Mouse (Mus musculus) stomach, embryonic 16.5 days (tissue): ENCODE results near the gene Slc29a3. TPM values are rescaled to one million over a fixed set of nuclear protein-coding genes. Genes with fewer than 3 reads are reported as not detected.

Experiments used
- ATAC-seq: fragments of 200-750 bp; cut with Nextera tagmentation; 2 replicates; pipeline ENCODE4 v1.8.0; 2017; ENCODE audit warnings: moderate number of reproducible peaks, moderate TSS enrichment; ENCODE audit not compliant: insufficient read depth, low FRiP score
- H3K27ac ChIP-seq: fragments of 300-500 bp; sonication (generic); 2 replicates; pipeline ENCODE4 v1.5.1; 2014; ENCODE audit warnings: low read length
- H3K27me3 ChIP-seq: fragments of 300-500 bp; sonication (generic); 2 replicates; pipeline ENCODE4 v1.6.1; 2014; ENCODE audit warnings: low read length, control low read depth, mixed read lengths; ENCODE audit not compliant: control insufficient read depth, insufficient read depth
- H3K36me3 ChIP-seq: fragments of 300-500 bp; sonication (generic); 2 replicates; pipeline ENCODE4 v1.6.1; 2014; ENCODE audit warnings: low read length; ENCODE audit not compliant: control insufficient read depth, insufficient read depth
- H3K4me1 ChIP-seq: fragments of 300-500 bp; sonication (generic); 2 replicates; pipeline ENCODE4 v1.6.1; 2014; ENCODE audit warnings: low read length, control low read depth, mixed read lengths; ENCODE audit not compliant: control insufficient read depth, insufficient read depth
- H3K4me2 ChIP-seq: fragments of 300-500 bp; sonication (generic); 2 replicates; pipeline ENCODE4 v1.6.1; 2014; ENCODE audit warnings: low read depth, low read length, mixed read lengths
- H3K4me3 ChIP-seq: fragments of 300-500 bp; sonication (generic); replicated peaks from 2 replicates; pipeline ENCODE4 v1.5.1; 2014; ENCODE audit warnings: mild to moderate bottlenecking, low read length
- H3K9ac ChIP-seq: fragments of 300-500 bp; sonication (generic); 2 replicates; pipeline ENCODE4 v1.6.1; 2014; ENCODE audit warnings: low read length
- H3K9me3 ChIP-seq: fragments of 300-500 bp; sonication (generic); replicated peaks from 2 replicates; pipeline ENCODE4 v1.6.1; 2016; ENCODE audit warnings: low read length, control low read depth; ENCODE audit not compliant: control insufficient read depth
- WGBS: fragments of 180-500 bp; shearing (Covaris S2); extraction: QIAGEN DNeasy Blood & Tissue Kit; methylation state at CpG from one replicate; pipeline ENCODE4 v1.1.7; 2014; 5-methylcytosine and 5-hydroxymethylcytosine counted together
- polyA plus RNA-seq: library from polyadenylated mRNA; unstranded; fragments of >200 nt; fragmentation: Nextera tagmentation; extraction: Ambion mirVana; gene quantifications from 2 replicates; pipeline ENCODE4 v1.2.1, GENCODE M21; 2015

Gene Slc29a3
- polyA plus RNA-seq, 1 experiment from 2014 or later = 6.9 TPM

DNA sequence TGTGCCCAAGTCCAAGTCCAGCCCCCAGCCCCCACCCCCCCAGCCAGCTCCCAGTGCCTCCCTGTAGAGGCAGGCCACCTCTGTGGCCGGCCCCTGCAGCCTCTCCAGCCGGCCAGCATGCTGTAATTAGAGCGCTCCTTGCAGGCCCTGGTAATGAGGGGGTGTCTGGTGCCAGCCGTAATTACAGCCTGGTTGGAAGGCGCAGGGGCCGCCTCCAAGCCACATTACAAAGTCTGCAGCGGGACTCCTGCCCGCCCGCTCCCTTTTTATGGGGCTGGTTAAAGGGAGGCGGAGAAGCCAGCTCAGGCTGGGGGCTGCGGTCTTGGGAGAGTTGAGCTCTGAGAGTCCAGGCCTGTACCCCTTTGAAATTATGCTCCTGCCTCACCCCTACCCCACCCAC lies 41.8 kb upstream of the Slc29a3 start:
- WGBS = 59% methylated on average over 11 of the region's 11 CpGs
- Histone ChIP-seq H3K36me3 (no peaks in the 10 kb centered on the region), H3K9ac (peak overlapping the region; percentile 19; the same call in 1 of the 2 replicates), H3K4me1 (peaks cover 8% of the 10 kb centered on the region), H3K27ac (no peak overlapping the region), H3K4me3 (no peak overlapping the region), H3K27me3 (no peaks in the 10 kb centered on the region), H3K4me2 (no peak overlapping the region), H3K9me3 (no peaks in the 10 kb centered on the region)
- ATAC-seq = no peak; the same call in 1 of the 2 replicates

DNA sequence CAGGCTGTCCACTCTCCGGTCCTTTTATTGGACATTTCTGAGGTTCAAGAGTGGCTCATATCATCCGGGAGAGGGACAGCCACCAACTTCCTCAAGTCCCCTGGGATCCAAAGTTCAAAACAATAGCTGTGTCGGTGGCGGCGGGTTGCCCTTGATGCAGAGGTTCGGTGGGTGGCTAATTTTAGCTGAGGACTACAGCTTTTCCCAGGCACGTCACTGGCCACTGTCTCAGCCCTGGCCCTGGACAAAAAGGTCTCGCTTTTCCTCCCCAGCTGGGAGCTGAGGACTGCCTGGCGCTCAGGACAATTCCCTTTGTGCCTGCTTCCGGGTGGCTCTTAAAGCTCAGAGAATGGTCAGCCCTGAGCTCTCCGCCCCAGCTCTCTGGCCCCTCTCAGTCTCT lies 40.2 kb upstream of the Slc29a3 start:
- Histone ChIP-seq H3K4me2 (no peak overlapping the region), H3K4me1 (peaks cover 8% of the 10 kb centered on the region), H3K36me3 (no peaks in the 10 kb centered on the region), H3K9me3 (no peaks in the 10 kb centered on the region), H3K9ac (0 out of 2 replicates have a peak overlapping the region, but pooled peaks have one; percentile 29), H3K27me3 (no peaks in the 10 kb centered on the region), H3K4me3 (no peak overlapping the region), H3K27ac (no peak overlapping the region; the same call in 1 of the 2 replicates)
- WGBS = 35% methylated on average over 11 of the region's 11 CpGs
- ATAC-seq = no peak

DNA sequence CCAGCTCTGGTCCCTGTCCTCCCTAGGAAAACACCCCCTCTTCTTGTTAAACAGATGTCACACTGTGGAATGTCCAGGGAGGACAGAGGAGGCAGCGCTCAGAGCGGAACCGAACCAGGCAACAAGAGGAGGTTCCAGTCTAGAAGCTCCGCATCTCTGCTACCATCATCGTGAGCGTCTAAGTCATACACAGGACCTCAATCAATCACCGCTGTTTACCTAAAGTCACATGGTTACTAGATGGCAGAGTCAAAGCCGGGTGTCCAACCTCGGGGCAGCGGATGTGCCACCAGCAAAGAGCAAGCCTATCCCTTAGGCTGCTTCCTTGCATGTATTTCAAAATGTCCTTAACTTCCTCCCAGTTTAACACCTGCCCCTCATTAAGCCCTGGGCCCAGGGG lies 39.8 kb upstream of the Slc29a3 start:
- ATAC-seq = no peak
- H3K4me1 ChIP-seq = peaks cover 8% of the 10 kb centered on the region
- H3K9me3 ChIP-seq = no peaks in the 10 kb centered on the region
- no peak overlapping the region for H3K4me3 ChIP-seq
- H3K36me3 ChIP-seq = no peaks in the 10 kb centered on the region
- no peak overlapping the region for H3K4me2 ChIP-seq
- 0 out of 2 replicates have a peak overlapping the region, but pooled peaks have one; percentile 29 for H3K9ac ChIP-seq
- peak overlapping the region; percentile 34; the same call in 1 of the 2 replicates for H3K27ac ChIP-seq
- no peaks in the 10 kb centered on the region for H3K27me3 ChIP-seq
- 29% methylated on average over 10 of the region's 10 CpGs for WGBS

DNA sequence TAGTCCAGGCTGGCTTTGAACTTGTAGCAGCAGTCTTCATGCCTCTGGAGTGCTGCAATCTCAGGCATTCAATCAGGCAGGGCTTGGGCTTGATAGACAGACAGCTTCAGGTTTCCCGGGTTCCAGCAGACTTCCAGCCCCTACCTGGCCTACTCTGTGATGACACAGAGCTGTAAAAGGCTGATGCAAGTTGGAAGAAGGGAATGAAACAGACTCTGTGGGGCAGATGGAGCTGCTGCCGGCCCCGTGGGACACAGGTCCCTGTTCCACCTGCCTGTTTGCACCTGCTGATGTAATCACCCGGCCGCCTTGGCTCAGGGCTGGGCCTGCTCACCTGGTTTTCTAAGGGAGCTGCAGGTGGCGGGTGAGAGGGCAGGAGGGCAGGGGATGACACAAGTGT lies 38.3 kb upstream of the Slc29a3 start:
- no peak overlapping the region for H3K4me3 ChIP-seq
- H3K4me1 ChIP-seq = peaks cover 5% of the 10 kb centered on the region
- 75% methylated on average over 6 of the region's 6 CpGs for WGBS
- no peaks in the 10 kb centered on the region for H3K27me3 ChIP-seq
- H3K9me3 ChIP-seq = no peaks in the 10 kb centered on the region
- H3K27ac ChIP-seq = no peak overlapping the region
- ATAC-seq = no peak
- no peak overlapping the region for H3K9ac ChIP-seq
- no peak overlapping the region for H3K4me2 ChIP-seq
- no peaks in the 10 kb centered on the region for H3K36me3 ChIP-seq

DNA sequence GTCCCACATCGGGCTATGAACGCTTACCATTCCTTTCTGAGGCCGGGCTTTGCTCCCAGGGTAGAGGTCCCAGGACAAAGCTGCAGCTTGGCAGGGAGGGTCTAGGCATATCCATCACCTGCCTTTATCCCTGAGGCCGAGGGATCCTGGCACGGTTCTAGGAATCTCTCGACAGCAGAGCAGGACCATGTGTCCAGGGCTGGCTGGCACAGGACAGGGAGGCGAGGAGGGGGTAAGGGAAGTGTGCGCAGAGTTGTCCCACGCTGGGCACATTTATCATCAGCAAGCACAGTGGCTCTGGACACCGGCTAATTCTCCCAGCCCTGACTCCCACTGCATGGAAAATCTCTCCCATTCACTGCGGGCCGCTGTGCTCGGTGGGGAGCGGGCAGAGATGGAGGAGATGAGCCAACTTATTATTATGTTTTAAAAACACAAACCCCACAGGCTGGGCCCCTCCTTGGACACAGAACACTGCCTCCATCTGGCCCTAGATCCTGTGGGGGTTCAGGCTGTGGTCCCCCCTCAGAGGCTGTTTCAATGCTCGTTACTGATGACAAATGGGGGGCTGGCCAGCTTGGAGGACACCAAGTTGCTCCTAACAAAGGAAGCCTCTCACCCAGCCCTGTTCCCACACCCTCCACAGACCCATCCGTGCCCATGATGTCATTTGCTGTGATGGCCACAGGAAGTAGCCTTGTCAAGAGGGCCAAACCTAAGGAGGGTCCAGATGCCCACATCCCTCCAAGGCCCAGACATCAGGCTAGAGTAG lies 34.9 kb upstream of the Slc29a3 start:
- H3K9me3 ChIP-seq = no peaks in the 10 kb centered on the region
- 76% methylated on average over 16 of the region's 16 CpGs for WGBS
- no peaks in the 10 kb centered on the region for H3K36me3 ChIP-seq
- no peak overlapping the region for H3K4me3 ChIP-seq
- H3K4me1 ChIP-seq = no peaks in the 10 kb centered on the region; the same call in 1 of the 2 replicates
- no peaks in the 10 kb centered on the region for H3K27me3 ChIP-seq
- H3K27ac ChIP-seq = no peak overlapping the region
- H3K9ac ChIP-seq = no peak overlapping the region
- H3K4me2 ChIP-seq = no peak overlapping the region
- ATAC-seq = no peak

DNA sequence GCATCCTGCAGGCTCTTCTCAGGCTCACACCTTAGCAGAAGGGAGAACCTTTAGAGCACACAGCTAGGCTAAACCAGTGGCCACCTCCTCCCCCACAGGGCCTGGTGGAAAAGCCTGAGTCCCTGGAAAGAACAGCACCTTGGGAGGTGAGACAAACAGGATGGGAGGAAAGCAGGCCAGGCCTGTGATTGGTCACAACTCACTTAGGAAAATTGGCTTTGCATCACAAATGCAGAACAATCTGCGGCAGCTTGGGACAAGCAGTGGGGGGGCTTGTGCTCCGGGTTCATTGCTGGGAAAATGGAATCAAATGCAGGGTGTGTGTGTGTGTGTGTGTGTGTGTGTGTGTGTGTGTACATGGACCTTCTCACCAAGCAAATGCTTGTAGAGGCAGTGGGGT lies 31.0 kb upstream of the Slc29a3 start:
- ATAC-seq = no peak
- no peak overlapping the region for H3K4me3 ChIP-seq
- H3K9me3 ChIP-seq = no peaks in the 10 kb centered on the region
- H3K27me3 ChIP-seq = no peaks in the 10 kb centered on the region
- H3K36me3 ChIP-seq = no peaks in the 10 kb centered on the region
- 40% methylated on average over 2 of the region's 2 CpGs for WGBS
- H3K4me2 ChIP-seq = no peak overlapping the region
- H3K9ac ChIP-seq = no peak overlapping the region
- no peak overlapping the region for H3K27ac ChIP-seq
- H3K4me1 ChIP-seq = 0 out of 2 replicates have a peak, but pooled peaks cover 4% of the 10 kb centered on the region

DNA sequence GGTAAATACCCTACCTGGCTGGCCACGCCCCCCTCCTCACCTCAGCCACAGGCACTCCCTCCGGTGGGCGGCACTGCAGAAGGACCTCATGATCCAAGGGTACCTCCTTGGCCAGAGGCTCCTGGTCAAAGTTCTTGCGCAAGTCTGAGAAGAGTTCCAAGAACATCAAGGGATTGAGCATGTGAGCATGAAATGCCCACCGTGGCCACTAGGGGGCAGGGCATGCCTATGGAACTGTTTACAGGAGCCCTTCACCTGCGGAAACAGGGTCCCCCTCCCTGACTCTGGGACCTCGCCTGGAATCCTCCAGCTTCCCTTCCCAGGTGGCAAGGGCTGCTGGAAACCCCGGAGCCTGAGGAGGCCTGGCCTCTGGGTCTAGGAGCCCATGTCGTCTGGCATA lies 27.0 kb upstream of the Slc29a3 start:
- Histone ChIP-seq H3K9ac (no peak overlapping the region), H3K4me2 (no peak overlapping the region), H3K9me3 (no peaks in the 10 kb centered on the region), H3K27ac (no peak overlapping the region), H3K4me3 (no peak overlapping the region), H3K27me3 (no peaks in the 10 kb centered on the region), H3K36me3 (no peaks in the 10 kb centered on the region), H3K4me1 (0 out of 2 replicates have a peak, but pooled peaks cover 4% of the 10 kb centered on the region)
- peak; percentile 32; the same call in 1 of the 2 replicates for ATAC-seq
- 7% methylated on average over 9 of the region's 9 CpGs for WGBS

DNA sequence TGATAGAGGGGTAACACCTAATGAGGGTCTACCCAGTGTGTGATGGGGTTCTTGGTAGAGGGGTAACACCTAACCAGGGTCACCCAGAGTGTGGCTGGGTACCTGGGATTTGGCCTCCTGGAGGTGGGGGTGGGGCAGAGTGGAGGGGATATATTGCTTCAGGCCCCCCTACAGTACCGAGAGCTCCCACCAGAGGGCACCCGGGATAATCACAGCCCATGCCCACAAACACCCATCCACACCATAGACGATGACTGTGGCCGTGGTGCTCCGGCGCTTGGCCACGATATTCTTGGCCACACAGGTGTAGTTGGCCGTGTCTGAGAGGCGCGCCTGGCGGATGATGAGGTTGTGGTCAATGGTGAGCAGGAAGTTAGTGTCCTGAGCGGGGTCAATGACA lies 25.9 kb upstream of the Slc29a3 start:
- Histone ChIP-seq H3K4me1 (0 out of 2 replicates have a peak, but pooled peaks cover 4% of the 10 kb centered on the region), H3K9me3 (no peaks in the 10 kb centered on the region), H3K27ac (no peak overlapping the region), H3K4me2 (no peak overlapping the region), H3K9ac (no peak overlapping the region), H3K4me3 (no peak overlapping the region), H3K27me3 (no peaks in the 10 kb centered on the region), H3K36me3 (no peaks in the 10 kb centered on the region)
- WGBS = 61% methylated on average over 12 of the region's 12 CpGs
- ATAC-seq = no peak

DNA sequence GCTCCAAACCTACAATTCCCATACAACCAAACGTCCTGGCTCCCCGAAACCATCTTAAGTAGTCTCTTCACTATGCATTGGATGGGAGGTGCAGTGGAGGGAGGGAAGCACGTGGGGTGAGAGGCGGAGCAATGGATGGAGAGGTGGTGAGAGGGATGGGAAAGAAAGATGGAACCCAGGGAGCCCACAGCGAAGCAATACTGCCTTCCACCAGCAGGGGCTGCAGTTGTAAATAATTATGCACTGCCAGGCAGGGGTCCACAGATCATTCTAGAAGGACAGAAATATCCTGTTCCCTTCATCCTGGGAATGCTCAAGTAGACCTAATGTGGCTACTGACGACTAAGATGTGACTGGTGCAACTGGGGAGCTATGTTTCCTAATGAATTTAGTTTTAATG lies 22.9 kb upstream of the Slc29a3 start:
- Histone ChIP-seq H3K27ac (no peak overlapping the region), H3K9me3 (no peaks in the 10 kb centered on the region), H3K27me3 (no peaks in the 10 kb centered on the region), H3K36me3 (no peaks in the 10 kb centered on the region), H3K4me2 (no peak overlapping the region), H3K9ac (no peak overlapping the region), H3K4me3 (no peak overlapping the region), H3K4me1 (0 out of 2 replicates have a peak, but pooled peaks cover 4% of the 10 kb centered on the region)
- WGBS = 74% methylated on average over 6 of the region's 6 CpGs
- ATAC-seq = no peak
